Mouse (Mus musculus): ENCODE data around the gene Gm20831. TPM values are rescaled to one million over a fixed set of nuclear protein-coding genes. Genes with fewer than 3 reads are reported as not detected.

Gene Gm20831
- polyA plus RNA-seq (2014; fragmentation: Illumina TruSeq; extraction: RNeasy Lipid Tissue Mini Kit (QIAGEN cat#74804); ENCODE audit: low read depth, low replicate concordance): not detected

GRCm38 (mm10) chrY:17874441-17874840, at the start of gene Gm20831, which contains the start of gene Gm20772:
Gene Gm20831, plus strand, starts transcription at chrY:17874741.
Gene Gm20772, plus strand, starts transcription at chrY:17874741.

GRCm38 (mm10) chrY:17846166-17846565, 28.4 kb upstream of the Gm20831 start, which contains the start of gene Gm21904:
Gene Gm21904, minus strand, starts transcription at chrY:17846266.

GRCm38 (mm10) chrY:17937230-17937629, 62.7 kb downstream of the Gm20831 start, which contains the start of gene Srsy:
Gene Srsy, minus strand, starts transcription at chrY:17937330.

Other genes starting within 250 kb of the Gm20831 start
- gene Gm21904, start 28.5 kb upstream of the Gm20831 start, polyA plus RNA-seq (2014; fragmentation: Illumina TruSeq; extraction: RNeasy Lipid Tissue Mini Kit (QIAGEN cat#74804); ENCODE audit: low read depth, low replicate concordance): not detected
- gene Gm20772, start within 50 bp of the Gm20831 start, polyA plus RNA-seq (2014; fragmentation: Illumina TruSeq; extraction: RNeasy Lipid Tissue Mini Kit (QIAGEN cat#74804); ENCODE audit: low read depth, low replicate concordance): not detected
- gene Srsy, start 62.6 kb downstream of the Gm20831 start, polyA plus RNA-seq (2014; fragmentation: Illumina TruSeq; extraction: RNeasy Lipid Tissue Mini Kit (QIAGEN cat#74804); ENCODE audit: low read depth, low replicate concordance): not detected
- gene Gm21764, start 187.1 kb downstream of the Gm20831 start, polyA plus RNA-seq (2014; fragmentation: Illumina TruSeq; extraction: RNeasy Lipid Tissue Mini Kit (QIAGEN cat#74804); ENCODE audit: low read depth, low replicate concordance): not detected
- gene Ssty1, start 214.4 kb downstream of the Gm20831 start, polyA plus RNA-seq (2014; fragmentation: Illumina TruSeq; extraction: RNeasy Lipid Tissue Mini Kit (QIAGEN cat#74804); ENCODE audit: low read depth, low replicate concordance): not detected